Mouse (Mus musculus) mammary gland, adult 2 months (tissue): ENCODE results near the gene Esp18. TPM values are rescaled to one million over a fixed set of nuclear protein-coding genes. Genes with fewer than 3 reads are reported as not detected.

Experiments used
- polyA plus RNA-seq: library from polyadenylated mRNA; depleted of rRNA; stranded (reverse); fragments of >200 nt; gene quantifications from 2 replicates; pipeline ENCODE4 v1.2.3, GENCODE M21; 2012; ENCODE audit warnings: low replicate concordance; rRNA removed

The Esp18 gene
- polyA plus RNA-seq: not detected in 2 replicates

DNA sequence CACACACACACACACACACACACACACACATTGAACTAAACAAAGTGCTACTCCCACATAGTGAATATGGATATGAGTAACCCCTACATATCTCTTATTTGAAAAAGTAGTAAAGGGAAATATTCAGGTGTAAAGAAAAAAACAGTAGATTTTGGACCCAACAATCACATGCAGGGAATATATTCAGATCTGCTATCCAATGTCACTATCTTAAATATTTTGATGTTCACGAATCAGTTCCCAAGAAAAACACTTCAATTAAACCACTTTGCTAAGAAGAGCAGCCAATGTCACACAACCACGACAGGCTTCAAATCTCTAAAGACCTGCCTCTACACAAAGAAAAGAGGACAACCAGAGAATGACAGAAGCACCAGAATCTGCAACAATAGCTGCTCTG, at the start of gene Esp18:
TSS of gene Esp18 (plus strand) at position 301 of the 400 bp plus-strand sequence.

Other genes with a start within 250 kb of the Esp18 start
- gene Esp16, start 129.8 kb downstream of the Esp18 start, polyA plus RNA-seq: not detected in 2 replicates
- not detected in 2 replicates for gene Esp15, start 234.6 kb downstream of the Esp18 start, polyA plus RNA-seq